Mouse (Mus musculus) macrophage (primary cell): ENCODE measurements around the gene Sost. TPM values are rescaled to one million over a fixed set of nuclear protein-coding genes. Genes with fewer than 3 reads are reported as not detected.

Source experiments
- H3K27ac ChIP-seq: fragments of 350-480 bp; formaldehyde crosslinking; 2 replicates; pipeline ENCODE4 v1.9.0; 2021
- H3K36me3 ChIP-seq: fragments of 350-480 bp; formaldehyde crosslinking; 2 replicates; pipeline ENCODE4 v1.9.0; 2021; ENCODE audit errors: inconsistent target
- H3K4me3 ChIP-seq: fragments of 350-480 bp; formaldehyde crosslinking; 2 replicates; pipeline ENCODE4 v1.9.0; 2021; ENCODE audit errors: inconsistent target
- H3K79me2 ChIP-seq: fragments of 350-480 bp; formaldehyde crosslinking; 2 replicates; pipeline ENCODE4 v1.9.0; 2021; ENCODE audit errors: inconsistent target
- WGBS: methylation state at CpG from one replicate; pipeline ENCODE4 v1.1.7; 2026; ENCODE audit warnings: inconsistent platforms; ENCODE audit not compliant: missing documents; 5-methylcytosine and 5-hydroxymethylcytosine counted together
- polyA plus RNA-seq: library from polyadenylated mRNA; stranded (reverse); fragments of 250-400 nt; gene quantifications from 3 replicates; pipeline ENCODE4 v1.2.4, GENCODE M21; 2018; ENCODE audit warnings: inconsistent platforms

The Sost gene
- polyA plus RNA-seq, 1 experiment from 2014 or later = not detected

- Histone ChIP-seq H3K79me2 (peaks cover 53% of the 10 kb centered on the region), H3K27ac (peak overlapping the region; percentile 96; the same call in 1 of the 2 replicates), H3K36me3 (peaks cover 58% of the 10 kb centered on the region), H3K4me3 (no peak overlapping the region)
- WGBS = 55% methylated on average over 6 of the region's 6 CpGs
Observed at GRCm38 (mm10) chr11:101974181-101974580, 7.4 kb upstream of the Sost start.

GRCm38 (mm10) chr11:101973496-101973895, 6.7 kb upstream of the Sost start:
- peaks cover 46% of the 10 kb centered on the region for H3K79me2 ChIP-seq
- WGBS = 90% methylated on average over 9 of the region's 9 CpGs
- no peak overlapping the region for H3K4me3 ChIP-seq
- peak overlapping the region; percentile 96 for H3K27ac ChIP-seq
- peaks cover 52% of the 10 kb centered on the region for H3K36me3 ChIP-seq

- Histone ChIP-seq H3K36me3 (peaks cover 43% of the 10 kb centered on the region), H3K4me3 (no peak overlapping the region), H3K27ac (peak overlapping the region; percentile 96), H3K79me2 (peaks cover 37% of the 10 kb centered on the region)
- WGBS = 81% methylated on average over 5 of the region's 5 CpGs
Observed at GRCm38 (mm10) chr11:101972651-101973050, 5.8 kb upstream of the Sost start.

GRCm38 (mm10) chr11:101972097-101972496, 5.3 kb upstream of the Sost start:
- Histone ChIP-seq H3K4me3 (no peak overlapping the region), H3K27ac (peak overlapping the region; percentile 96)
- 27% methylated on average over 3 of the region's 3 CpGs for WGBS

GRCm38 (mm10) chr11:101971410-101971809, 4.6 kb upstream of the Sost start:
- H3K79me2 ChIP-seq = peaks cover 25% of the 10 kb centered on the region
- H3K36me3 ChIP-seq = peaks cover 33% of the 10 kb centered on the region; the same call in 1 of the 2 replicates
- H3K27ac ChIP-seq = peak overlapping the region; percentile 96
- WGBS = 61% methylated on average over 3 of the region's 3 CpGs
- no peak overlapping the region for H3K4me3 ChIP-seq

More at GRCm38 (mm10) chr11:101972097-101972496, 5.3 kb upstream of the Sost start:
- H3K36me3 ChIP-seq = peaks cover 40% of the 10 kb centered on the region; the same call in 1 of the 2 replicates
- peaks cover 32% of the 10 kb centered on the region for H3K79me2 ChIP-seq

- no peak overlapping the region for H3K4me3 ChIP-seq
- H3K27ac ChIP-seq = no peak overlapping the region
- WGBS = 92% methylated on average over 13 of the region's 13 CpGs
- H3K36me3 ChIP-seq = peaks cover 18% of the 10 kb centered on the region; the same call in 1 of the 2 replicates
- peaks cover 9% of the 10 kb centered on the region for H3K79me2 ChIP-seq
Observed at GRCm38 (mm10) chr11:101969835-101970234, 3.0 kb upstream of the Sost start.

- no peak overlapping the region for H3K4me3 ChIP-seq
- peaks cover 8% of the 10 kb centered on the region; the same call in 1 of the 2 replicates for H3K36me3 ChIP-seq
- H3K27ac ChIP-seq = no peak overlapping the region
- 0% methylated on average over 5 of the region's 5 CpGs for WGBS
- no peaks in the 10 kb centered on the region for H3K79me2 ChIP-seq
Observed at GRCm38 (mm10) chr11:101968791-101969190, 2.0 kb upstream of the Sost start.

- Histone ChIP-seq H3K36me3 (peaks cover 4% of the 10 kb centered on the region; the same call in 1 of the 2 replicates), H3K79me2 (no peaks in the 10 kb centered on the region), H3K4me3 (no peak overlapping the region), H3K27ac (no peak overlapping the region)
- WGBS = 47% methylated on average over 7 of the region's 7 CpGs
Observed at GRCm38 (mm10) chr11:101968311-101968710, 1.5 kb upstream of the Sost start.

GRCm38 (mm10) chr11:101965553-101965952, 1.3 kb downstream of the Sost start:
- no peak overlapping the region for H3K4me3 ChIP-seq
- 3% methylated on average over 2 of the region's 2 CpGs for WGBS

GRCm38 (mm10) chr11:101964647-101965046, 2.2 kb downstream of the Sost start:
- no peak overlapping the region for H3K4me3 ChIP-seq
- 48% methylated on average over 8 of the region's 8 CpGs for WGBS
- H3K27ac ChIP-seq = no peak overlapping the region
- no peaks in the 10 kb centered on the region for H3K79me2 ChIP-seq
- no peaks in the 10 kb centered on the region for H3K36me3 ChIP-seq

More at GRCm38 (mm10) chr11:101965553-101965952, 1.3 kb downstream of the Sost start:
- no peaks in the 10 kb centered on the region for H3K36me3 ChIP-seq
- no peak overlapping the region for H3K27ac ChIP-seq
- H3K79me2 ChIP-seq = no peaks in the 10 kb centered on the region

GRCm38 (mm10) chr11:101963473-101964291, 3.1 kb downstream of the Sost start:
- Histone ChIP-seq H3K36me3 (no peaks in the 10 kb centered on the region), H3K79me2 (no peaks in the 10 kb centered on the region), H3K4me3 (no peak overlapping the region), H3K27ac (no peak overlapping the region)
- WGBS = under 1% methylated on average over 78 of the region's 78 CpGs

- H3K27ac ChIP-seq = no peak overlapping the region
- H3K79me2 ChIP-seq = no peaks in the 10 kb centered on the region
- H3K36me3 ChIP-seq = no peaks in the 10 kb centered on the region
- WGBS = 6% methylated on average over 11 of the region's 11 CpGs
- H3K4me3 ChIP-seq = no peak overlapping the region
Observed at GRCm38 (mm10) chr11:101963043-101963442, 3.8 kb downstream of the Sost start.

- H3K36me3 ChIP-seq = no peaks in the 10 kb centered on the region
- H3K79me2 ChIP-seq = no peaks in the 10 kb centered on the region
- no peak overlapping the region for H3K4me3 ChIP-seq
- no peak overlapping the region for H3K27ac ChIP-seq
- 60% methylated on average over 5 of the region's 5 CpGs for WGBS
Observed at GRCm38 (mm10) chr11:101957476-101957875, 9.3 kb downstream of the Sost start.

- H3K27ac ChIP-seq = peak overlapping the region; percentile 80
- no peaks in the 10 kb centered on the region for H3K36me3 ChIP-seq
- no peaks in the 10 kb centered on the region for H3K79me2 ChIP-seq
- WGBS = 13% methylated on average over 4 of the region's 4 CpGs
- H3K4me3 ChIP-seq = no peak overlapping the region
Observed at GRCm38 (mm10) chr11:101953441-101953840, 13.4 kb downstream of the Sost start.
